Mouse (Mus musculus): Measurements from ENCODE around the gene Mapk8ip2.
A peak's percentile ranks its signal among the peaks of the same experiment; 100 is the strongest.

- TF ChIP-seq CTCF (IDR thresholded peaks at IDR 0.05; ENCODE audit: low read depth), result no peak
- 0 out of 2 replicates have a peak, but pooled peaks have one; percentile 26 for TF ChIP-seq EP300 (IDR thresholded peaks at IDR 0.05; ENCODE audit: low read depth)
These were observed 23.4 kb downstream of the Mapk8ip2 start, which contains the start of gene Arsa for GRCm38 (mm10) chr15:89477091-89477491.
